Mouse (Mus musculus): Measurements from ENCODE around the gene Gm14180.
"Not testable (repeated sequence)": the region's sequence is repeated elsewhere in the genome, so short reads cannot be mapped to it uniquely, and the experiment has no call there.

Gene Gm14180

DNA sequence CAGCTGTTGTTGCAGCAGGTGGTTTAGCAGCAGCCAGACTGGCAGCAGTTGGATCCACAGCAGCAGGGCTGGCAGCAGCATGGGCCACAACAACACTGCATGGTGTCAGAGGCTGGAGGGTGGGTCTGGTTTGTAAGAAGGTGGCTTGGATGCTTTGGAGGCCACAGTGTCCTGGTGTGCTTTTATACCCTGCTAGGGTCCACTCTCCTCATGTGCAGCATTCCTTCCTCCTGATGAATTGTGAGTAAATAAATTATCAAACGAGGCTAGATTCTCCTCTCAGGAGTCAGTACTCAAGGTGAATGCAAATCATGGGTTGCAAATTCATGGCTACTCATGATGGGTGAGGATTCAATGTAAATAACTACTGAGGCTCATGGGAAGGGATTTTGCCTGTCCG, at the start of gene Gm14180:
TSS of gene Gm14180 (minus strand) at position 101 of the 400 bp plus-strand sequence.
- no peak for DNase-seq (ENCODE audit: low read depth, low spot score)

DNA sequence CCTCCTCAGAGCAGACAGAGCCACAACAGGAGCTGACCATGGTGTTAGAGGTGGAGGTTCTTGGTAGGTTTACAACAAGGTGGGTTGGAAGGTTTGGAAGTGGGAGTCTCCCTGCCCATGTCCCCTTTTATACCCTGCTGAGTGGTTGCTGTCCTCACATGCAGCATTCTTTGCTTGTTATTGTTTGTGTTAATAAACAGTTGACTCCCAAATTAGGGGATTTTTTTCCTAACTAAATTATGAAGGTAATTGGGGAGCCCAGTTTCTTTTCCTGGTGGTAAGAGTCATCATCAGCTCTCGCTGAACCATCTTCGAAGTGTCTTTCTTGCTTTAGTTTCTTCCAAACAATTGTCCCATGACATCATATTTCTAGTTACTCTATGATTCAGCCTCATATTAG, 46.5 kb upstream of the Gm14180 start, which contains the start of gene Krtap4-8:
TSS of gene Krtap4-8 (minus strand) at position 101 of the 400 bp plus-strand sequence.
- no peak for DNase-seq (ENCODE audit: low read depth, low spot score)

GRCm38 (mm10) chr11:99778401-99778800, 44.3 kb upstream of the Gm14180 start:
- no peak for DNase-seq (ENCODE audit: low read depth, low spot score)

GRCm38 (mm10) chr11:99772813-99773212, 38.7 kb upstream of the Gm14180 start, which contains the start of gene Gm11595:
Gene Gm11595, minus strand, starts transcription at chr11:99772913.
- not testable (repeated sequence) for DNase-seq (ENCODE audit: low read depth, low spot score)

DNA sequence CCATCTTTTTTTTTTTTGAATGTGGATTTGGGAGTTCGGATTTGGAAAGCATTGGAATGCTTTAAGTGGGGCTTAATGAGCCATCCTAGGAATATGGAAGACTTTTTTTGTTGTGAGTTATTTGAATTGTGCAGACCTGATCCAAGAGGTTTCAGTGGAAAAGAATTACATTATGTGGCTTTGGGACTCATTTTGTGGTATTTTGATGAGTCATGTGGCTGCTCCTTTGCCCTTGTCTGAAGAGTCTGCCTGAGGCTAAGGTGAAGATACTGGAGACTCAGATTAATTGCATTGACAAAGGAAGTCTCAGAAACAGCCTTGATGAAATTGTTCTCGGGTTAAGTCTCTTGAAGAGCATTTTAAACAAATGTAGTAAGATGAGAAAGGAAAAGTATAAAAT, 34.3 kb upstream of the Gm14180 start:
- DNase-seq (ENCODE audit: low read depth, low spot score), result no peak

DNA sequence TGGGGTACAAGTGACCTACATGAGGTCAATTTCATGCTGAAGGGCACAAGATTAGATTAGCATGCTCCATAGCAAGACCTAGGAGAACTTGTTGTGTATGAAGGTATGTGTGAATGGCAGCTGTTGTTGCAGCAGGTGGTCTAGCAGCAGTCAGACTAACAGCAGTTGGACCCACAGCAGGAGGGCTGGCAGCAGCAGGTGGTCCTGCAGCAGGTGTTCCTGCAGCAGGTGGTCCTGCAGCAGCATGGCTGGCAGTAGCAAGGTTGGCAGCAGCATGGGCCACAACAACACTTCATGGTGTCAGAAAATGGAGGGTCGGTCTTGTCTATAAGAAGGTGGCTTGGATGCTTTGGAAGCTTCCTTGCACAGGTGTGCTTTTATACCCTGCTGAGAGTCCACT, 24.8 kb upstream of the Gm14180 start:
- DNase-seq (ENCODE audit: low read depth, low spot score), result no peak

DNA sequence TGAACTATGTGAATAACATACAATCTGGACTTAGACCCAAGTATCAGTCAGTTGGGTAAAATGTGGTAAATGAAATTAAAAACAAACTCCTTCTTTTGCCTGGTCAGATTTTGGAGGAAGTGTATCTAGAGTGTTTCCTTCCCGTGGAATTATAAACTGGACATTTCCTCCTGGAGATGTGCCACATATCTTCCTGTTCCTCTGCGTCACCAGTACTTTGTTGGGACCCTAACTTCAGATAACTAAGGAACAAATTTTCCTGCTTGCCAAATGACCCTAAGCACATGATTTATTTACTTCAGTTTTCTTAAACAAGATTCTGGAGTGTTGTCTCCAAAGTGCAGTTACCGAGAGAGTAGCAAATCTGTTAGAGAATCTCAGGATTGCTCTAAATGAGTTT, 9.9 kb upstream of the Gm14180 start:
- DNase-seq (ENCODE audit: low read depth, low spot score), result no peak

DNA sequence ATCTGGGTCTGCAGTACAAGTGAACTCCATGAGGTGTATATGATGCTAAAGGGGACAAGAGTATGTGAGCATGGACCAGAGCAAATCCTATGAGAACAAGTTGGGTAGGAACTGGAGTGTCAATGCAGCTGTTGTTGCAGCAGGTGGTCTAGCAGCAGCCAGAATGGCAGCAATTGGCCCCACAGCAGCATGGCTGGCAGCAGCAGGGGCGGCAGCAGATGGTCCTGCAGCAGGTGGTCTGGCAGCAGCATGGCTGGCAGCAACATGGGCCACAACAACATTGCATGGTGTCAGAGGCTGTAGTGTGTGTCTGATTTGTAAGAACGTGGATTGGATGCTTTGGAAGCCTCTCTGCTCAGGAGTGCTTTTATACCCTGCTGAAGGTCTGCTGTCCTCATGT, 10.0 kb downstream of the Gm14180 start:
- no peak for DNase-seq (ENCODE audit: low read depth, low spot score)

DNA sequence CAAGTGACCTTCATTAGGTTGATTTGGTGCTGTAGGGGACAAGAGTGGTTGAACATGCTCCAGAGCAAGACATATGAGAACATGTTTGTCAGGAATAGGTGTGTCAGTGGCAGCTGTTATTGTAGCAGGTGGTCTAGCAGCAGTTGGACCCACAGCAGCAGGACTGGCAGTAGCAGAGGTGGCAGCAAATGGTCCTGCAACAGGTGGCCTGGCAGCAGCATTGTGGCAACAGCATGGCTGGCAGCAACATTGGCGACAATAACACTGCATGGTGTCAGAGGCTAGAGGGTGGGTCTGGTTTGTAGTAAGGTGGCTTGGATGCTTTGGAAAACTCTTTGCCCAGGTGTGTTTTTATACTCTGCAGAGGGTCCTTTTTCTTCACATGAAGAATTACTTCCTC, 15.3 kb downstream of the Gm14180 start:
- DNase-seq (ENCODE audit: low read depth, low spot score), result no peak

DNA sequence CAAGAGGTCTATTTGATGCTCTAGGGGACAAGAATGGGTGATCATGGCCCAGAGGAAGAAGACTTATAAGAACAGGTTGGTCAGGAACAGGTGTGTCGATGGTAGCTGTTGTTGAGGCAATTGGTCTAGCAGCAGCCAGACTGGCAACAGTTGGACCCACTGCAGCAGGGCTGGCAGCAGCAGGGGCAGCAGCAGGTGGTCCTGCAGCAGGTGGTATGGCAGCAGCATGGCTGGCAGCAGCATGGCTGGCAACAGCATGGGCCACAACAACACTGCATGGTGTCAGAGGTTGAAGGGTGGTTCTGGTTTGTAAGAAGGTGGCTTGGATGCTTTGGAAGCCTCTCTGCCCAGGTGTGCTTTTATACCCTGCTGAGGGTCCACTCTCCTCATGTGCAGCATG, 43.6 kb downstream of the Gm14180 start, which contains the start of gene Gm14190:
TSS of gene Gm14190 (minus strand) at position 278 of the 400 bp plus-strand sequence.
- DNase-seq (ENCODE audit: low read depth, low spot score), result no peak

DNA sequence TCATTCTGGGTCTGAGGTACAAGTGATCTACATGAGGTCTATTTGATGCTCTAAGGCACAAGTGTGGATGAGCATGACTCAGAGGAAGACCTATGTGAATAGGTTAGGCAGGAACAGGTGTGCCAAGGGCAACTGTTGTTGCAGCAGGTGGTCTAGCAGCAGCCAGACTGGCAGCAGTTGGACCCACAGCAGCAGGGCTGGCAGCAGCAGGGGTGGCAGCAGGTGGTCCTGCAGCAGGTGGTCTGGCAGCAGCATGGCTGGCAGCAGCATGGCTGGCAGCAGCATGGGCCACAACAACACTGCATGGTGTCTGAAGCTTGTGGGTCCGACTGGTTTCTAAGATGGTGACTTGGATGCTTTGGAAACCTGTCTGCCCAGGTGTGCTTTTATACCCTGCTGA, 48.9 kb downstream of the Gm14180 start:
- not testable (repeated sequence) for DNase-seq (ENCODE audit: low read depth, low spot score)
